Mouse (Mus musculus) E14TG2a.4 (cell line): ENCODE measurements at regions not wholly inside any gene's neighbourhood (a gene's known extent, or its start where the extent isn't known, plus 50 kb on each side); places are given as distances from the start of the nearest gene placed in this dataset.

Source experiments
- CTCF ChIP-seq: conservative IDR thresholded peaks from 2 replicates; pipeline ENCODE4 v1.5.1; 2014; ENCODE audit warnings: low read length
- NANOG ChIP-seq: IDR thresholded peaks from 2 replicates; pipeline ENCODE4 v1.6.1; 2014; ENCODE audit warnings: borderline replicate concordance, low read length, mixed read lengths

DNA sequence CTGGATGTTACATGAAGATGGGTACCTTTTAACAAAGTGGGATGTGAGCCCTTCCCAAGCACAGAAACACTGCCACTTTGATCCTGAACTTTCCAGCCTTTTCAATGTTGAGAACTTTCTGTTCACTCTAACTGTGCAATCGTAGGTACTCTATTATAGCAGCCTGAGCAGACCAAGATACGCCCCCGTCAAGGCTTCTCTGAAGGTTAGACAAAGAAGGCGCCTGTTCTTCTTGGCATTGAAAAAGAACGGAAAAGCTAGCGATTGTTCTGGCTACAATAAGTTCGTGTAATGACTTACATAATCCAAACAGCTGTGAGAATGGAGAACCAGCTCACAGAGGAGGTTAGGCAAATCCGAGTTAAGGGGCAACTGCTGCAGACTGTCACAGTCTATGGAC, 305.9 kb upstream of the Cxcr4 start:
- TF ChIP-seq CTCF = no peak
- no peak for TF ChIP-seq NANOG
